Mouse (Mus musculus): Measurements from ENCODE around the gene Eif2b1.
A peak's percentile ranks its signal among the peaks of the same experiment; 100 is the strongest.

DNA sequence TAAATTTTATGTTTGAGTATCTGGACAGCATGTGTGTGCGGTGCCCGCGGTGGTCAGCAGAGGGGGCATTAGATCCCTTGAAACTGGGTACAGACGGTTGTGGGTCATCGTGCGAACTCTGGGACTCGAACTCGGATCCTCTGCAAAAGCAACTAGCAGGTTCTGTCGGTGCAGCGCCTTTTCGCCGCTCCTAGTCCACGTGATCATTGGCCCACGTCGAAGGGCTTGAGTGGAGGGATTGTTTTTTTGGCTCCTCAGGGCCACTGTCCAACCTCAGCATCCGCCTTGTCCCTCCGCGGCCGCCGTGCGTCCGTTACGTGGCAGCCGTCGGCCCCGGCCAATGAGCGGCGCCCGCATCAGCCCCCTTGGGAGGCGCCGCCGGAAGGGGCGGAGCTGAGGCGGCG lies 38.5 kb downstream of the Eif2b1 start, which contains the start of gene Tmed2:
- TF ChIP-seq CTCF (IDR thresholded peaks at IDR 0.05; ENCODE audit: low read depth) (peak; percentile 58), EP300 (optimal IDR thresholded peaks at IDR 0.05) (no peak)

Data from stomach, postnatal 0 days (tissue).